Mouse (Mus musculus): ENCODE measurements at regions not wholly inside any gene's neighbourhood (a gene's known extent, or its start where the extent isn't known, plus 50 kb on each side); places are given as distances from the start of the nearest gene placed in this dataset.

DNA sequence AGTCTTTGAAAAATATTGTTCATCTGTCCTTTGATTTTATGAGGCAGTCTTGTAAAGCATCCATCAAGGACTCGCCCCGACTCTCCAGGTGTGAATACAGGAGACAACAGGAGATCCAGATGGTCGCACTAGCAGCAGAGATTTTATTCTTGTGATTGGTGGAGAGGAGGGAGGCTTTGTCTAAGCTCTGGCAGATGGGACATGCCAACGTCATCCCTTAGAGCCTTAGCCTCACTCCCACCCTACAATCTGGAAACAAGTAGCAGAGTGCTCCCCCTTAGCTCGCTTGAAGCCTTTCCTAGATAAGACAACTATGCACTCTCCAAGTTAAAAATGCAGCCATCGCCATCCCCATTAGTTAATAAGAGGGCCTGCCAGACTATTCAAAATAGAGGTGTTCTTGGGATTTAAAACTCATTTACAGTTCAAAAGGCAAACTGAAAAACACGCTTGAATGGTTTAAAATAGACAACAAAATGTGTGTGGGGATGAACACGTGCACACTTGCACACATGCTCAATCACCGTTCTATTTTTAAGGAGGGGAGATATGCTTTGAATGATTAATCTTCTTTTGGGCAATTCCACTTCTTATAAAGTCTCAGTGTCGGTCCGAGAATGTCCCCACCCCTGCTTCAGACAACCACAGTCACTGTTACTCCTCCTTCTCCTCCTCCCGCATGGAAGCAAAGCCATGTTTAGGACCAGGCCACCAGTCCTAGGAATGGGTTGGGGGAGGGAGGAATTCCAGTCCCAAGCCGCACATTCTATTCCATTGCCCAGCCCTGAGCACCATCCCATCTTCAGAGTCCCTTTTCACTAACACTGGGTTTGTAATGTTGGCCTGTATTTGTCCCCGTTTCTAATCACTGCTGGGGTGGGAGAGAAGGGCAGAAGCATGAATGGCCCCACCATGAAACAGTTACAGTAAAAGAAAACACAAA lies 61.5 kb upstream of the Egln3 start:
- H3K4me1 ChIP-seq (ENCODE audit: control insufficient read depth, insufficient read depth, low read length), result no peaks in the 10 kb centered on the region
- no peak overlapping the region for H3K4me3 ChIP-seq (replicated peaks; ENCODE audit: extremely low read depth, low read depth, low read length)
- DNase-seq, result no peak
- WGBS, result 71% methylated on average over 14 of the region's 14 CpGs
- TF ChIP-seq CTCF (IDR thresholded peaks at IDR 0.05; ENCODE audit: insufficient read depth, low read length), result no peak
- no peak for TF ChIP-seq POLR2A (IDR thresholded peaks at IDR 0.05; ENCODE audit: borderline replicate concordance, extremely low read depth, low read depth, low read length)

DNA sequence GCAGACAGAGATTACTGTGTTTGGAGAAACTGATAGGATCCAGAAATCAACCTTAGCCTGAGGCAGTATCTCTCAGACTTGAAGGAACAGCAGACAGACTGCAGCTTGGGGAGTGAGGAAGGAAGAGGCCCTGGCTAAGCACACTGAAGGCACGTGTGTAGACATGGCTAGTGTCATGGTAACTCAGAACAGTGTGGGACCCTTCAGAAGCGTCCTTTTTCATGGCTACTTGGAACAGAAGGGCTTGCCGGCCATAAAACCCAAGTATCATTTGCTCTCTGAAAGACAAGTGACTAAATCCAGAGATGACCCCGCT lies 60.7 kb upstream of the Egln3 start:
- no peaks in the 10 kb centered on the region for H3K4me1 ChIP-seq (ENCODE audit: control insufficient read depth, insufficient read depth, low read length)

DNA sequence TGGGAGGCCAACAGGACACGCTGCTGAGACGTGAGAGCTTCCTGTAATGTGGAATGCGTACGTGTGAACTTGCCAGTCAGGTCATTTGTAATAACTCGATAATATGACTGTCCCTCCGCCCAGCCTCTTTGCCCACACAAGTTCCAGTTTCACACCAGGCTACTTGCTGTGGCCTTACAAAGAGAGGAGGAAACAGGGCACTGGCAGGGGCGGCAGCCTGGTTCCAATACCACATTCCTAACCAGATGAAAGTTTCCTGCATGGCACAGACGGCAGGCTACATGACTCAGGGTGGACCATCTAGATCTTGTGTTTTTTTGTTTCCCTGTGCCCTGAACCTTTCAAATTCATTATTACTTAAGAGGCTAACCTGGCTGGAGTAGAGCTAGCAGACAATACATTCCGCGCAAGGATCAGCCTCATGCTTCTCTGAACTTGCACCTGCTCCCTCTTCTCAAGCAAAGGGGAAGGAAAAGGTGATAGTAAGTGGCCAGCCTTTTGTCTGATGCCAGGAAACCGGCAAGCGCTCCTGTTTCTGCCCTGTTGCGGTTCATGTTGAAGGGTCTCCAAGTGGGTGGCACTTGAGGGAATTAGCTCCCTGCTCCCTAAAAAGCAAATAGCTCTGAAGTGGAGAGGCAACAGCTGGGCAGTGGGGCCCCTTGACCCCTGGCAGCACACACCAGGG lies 60.2 kb upstream of the Egln3 start:
- Histone ChIP-seq H3K4me1 (ENCODE audit: control insufficient read depth, insufficient read depth, low read length) (no peaks in the 10 kb centered on the region), H3K4me3 (replicated peaks; ENCODE audit: extremely low read depth, low read depth, low read length) (no peak overlapping the region)
- no peak for DNase-seq
- 39% methylated on average over 13 of the region's 13 CpGs for WGBS
- no peak for TF ChIP-seq POLR2A (IDR thresholded peaks at IDR 0.05; ENCODE audit: borderline replicate concordance, extremely low read depth, low read depth, low read length)
- TF ChIP-seq CTCF (IDR thresholded peaks at IDR 0.05; ENCODE audit: insufficient read depth, low read length), result no peak

More for the DNA sequence above, 60.7 kb upstream of the Egln3 start:
- TF ChIP-seq POLR2A (IDR thresholded peaks at IDR 0.05; ENCODE audit: borderline replicate concordance, extremely low read depth, low read depth, low read length) (no peak), CTCF (IDR thresholded peaks at IDR 0.05; ENCODE audit: insufficient read depth, low read length) (no peak)
- WGBS, result 59% methylated on average over 4 of the region's 4 CpGs
- no peak overlapping the region for H3K4me3 ChIP-seq (replicated peaks; ENCODE audit: extremely low read depth, low read depth, low read length)
- DNase-seq, result no peak

DNA sequence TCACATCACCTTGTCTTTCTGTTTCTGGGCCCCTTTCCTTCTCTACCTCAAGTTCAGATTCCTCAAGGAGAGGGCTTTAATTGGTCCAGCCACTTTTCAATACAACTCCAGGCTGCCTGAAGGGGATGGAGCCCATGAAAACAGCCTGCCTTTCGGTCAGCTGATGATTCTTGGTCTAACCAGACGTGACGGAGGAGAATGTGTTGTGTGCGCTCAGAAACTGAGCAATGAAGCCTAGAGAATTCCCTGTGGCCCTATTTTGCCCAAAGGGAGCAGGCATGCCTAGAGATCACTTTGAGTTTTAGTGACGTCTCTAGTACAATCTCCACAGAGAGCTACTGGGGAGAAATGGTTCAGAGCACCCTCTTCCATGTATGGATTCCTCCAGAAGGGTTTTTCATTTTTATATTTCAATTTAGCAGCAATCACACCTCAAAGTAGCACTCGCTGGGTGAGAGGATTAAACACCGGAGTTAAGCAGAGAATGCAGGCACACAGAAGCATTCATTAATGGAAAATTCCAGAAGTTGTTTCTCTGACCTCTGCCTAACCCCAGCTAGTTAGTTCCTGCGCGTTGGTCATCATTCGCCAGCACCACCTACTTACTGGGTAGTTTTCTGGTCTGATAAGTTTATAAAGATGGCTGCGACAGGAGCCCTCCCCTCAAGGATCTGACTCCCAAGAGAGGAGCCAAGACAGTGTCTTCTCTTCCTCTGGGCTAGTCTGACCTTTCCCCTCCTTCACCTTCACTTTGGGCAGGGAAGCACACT lies 58.8 kb upstream of the Egln3 start:
- no peaks in the 10 kb centered on the region for H3K4me1 ChIP-seq (ENCODE audit: control insufficient read depth, insufficient read depth, low read length)
- TF ChIP-seq POLR2A (IDR thresholded peaks at IDR 0.05; ENCODE audit: borderline replicate concordance, extremely low read depth, low read depth, low read length) (no peak), CTCF (IDR thresholded peaks at IDR 0.05; ENCODE audit: insufficient read depth, low read length) (no peak)
- 82% methylated on average over 11 of the region's 11 CpGs for WGBS
- DNase-seq, result no peak
- H3K4me3 ChIP-seq (replicated peaks; ENCODE audit: extremely low read depth, low read depth, low read length), result no peak overlapping the region

DNA sequence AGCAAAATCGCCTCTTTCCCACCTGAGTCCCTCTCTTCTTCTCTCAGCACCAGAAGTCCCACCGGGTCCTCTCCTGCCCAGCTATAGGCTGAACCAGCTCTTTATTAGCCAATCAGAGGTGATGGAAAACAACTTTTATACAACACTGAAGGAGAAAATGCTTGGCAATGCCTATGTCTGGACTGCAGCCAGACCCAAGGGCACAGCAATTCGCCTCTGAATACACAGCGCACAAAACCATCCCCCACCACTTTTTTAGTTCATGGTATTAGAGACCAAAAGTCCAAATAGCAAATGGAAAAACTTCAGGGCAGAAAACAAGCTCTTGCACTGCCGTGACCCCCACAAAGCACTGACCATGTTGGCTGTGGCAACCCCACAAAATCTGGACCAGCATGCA lies 57.8 kb upstream of the Egln3 start:
- Histone ChIP-seq H3K4me1 (ENCODE audit: control insufficient read depth, insufficient read depth, low read length) (no peaks in the 10 kb centered on the region), H3K4me3 (replicated peaks; ENCODE audit: extremely low read depth, low read depth, low read length) (no peak overlapping the region)
- DNase-seq, result no peak
- WGBS, result 81% methylated on average over 5 of the region's 5 CpGs
- TF ChIP-seq CTCF (IDR thresholded peaks at IDR 0.05; ENCODE audit: insufficient read depth, low read length) (no peak), POLR2A (IDR thresholded peaks at IDR 0.05; ENCODE audit: borderline replicate concordance, extremely low read depth, low read depth, low read length) (no peak)

DNA sequence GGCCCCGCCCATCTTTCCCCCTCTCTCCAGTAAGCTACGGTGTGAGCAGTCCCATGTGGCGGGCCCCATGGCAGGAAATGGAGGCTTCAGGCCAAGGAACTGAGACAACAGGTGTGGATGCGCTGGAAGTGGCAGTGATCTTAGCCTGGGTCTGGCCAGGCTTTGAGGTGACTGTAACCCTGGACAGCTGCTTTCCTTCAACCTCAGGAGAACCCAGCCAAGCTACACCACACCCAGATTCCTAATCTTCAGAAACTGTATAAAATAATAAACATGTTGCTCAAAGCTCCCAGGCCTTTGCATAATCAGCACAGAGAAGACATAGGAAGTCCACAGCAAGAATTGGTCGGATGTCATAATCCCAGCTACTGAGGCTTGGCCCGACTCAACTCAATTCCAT lies 56.8 kb upstream of the Egln3 start:
- Histone ChIP-seq H3K4me3 (replicated peaks; ENCODE audit: extremely low read depth, low read depth, low read length) (no peak overlapping the region), H3K4me1 (ENCODE audit: control insufficient read depth, insufficient read depth, low read length) (no peaks in the 10 kb centered on the region)
- TF ChIP-seq POLR2A (IDR thresholded peaks at IDR 0.05; ENCODE audit: borderline replicate concordance, extremely low read depth, low read depth, low read length) (no peak), CTCF (IDR thresholded peaks at IDR 0.05; ENCODE audit: insufficient read depth, low read length) (no peak)
- WGBS, result 58% methylated on average over 6 of the region's 6 CpGs
- peak; percentile 7 for DNase-seq

DNA sequence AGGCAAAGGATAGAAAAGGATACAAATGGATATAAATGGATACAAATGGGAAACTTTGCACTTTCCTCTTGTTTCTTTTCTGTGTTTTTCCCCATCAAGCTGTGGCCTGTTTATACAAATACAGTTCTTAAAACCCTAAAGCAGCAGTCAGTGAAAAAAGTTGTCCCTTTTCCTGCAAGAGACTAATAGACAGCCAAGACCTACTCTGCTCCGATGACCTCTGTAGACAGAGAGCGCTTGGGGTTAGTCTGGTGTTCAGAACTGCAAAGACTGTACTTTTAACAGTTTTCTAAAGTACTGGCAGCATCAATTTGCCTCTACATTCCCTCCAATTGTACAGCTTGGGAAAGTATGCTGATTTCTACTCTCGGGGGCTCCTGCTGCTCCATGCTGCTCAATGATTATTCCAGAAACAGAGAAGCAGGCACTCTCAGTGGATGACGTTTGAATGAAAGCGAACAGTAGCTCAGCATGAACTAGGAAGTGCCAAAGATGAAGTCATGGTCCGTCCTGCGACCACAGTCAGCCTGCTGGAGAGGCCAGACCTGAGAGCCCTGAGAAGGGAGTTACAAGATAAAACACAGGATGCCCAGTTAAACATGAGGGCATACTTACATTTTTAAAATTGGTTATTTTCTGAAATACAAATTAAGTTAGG lies 54.2 kb upstream of the Egln3 start:
- DNase-seq, result no peak
- H3K4me3 ChIP-seq (replicated peaks; ENCODE audit: extremely low read depth, low read depth, low read length), result no peak overlapping the region
- 70% methylated on average over 7 of the region's 7 CpGs for WGBS
- TF ChIP-seq POLR2A (IDR thresholded peaks at IDR 0.05; ENCODE audit: borderline replicate concordance, extremely low read depth, low read depth, low read length) (no peak), CTCF (IDR thresholded peaks at IDR 0.05; ENCODE audit: insufficient read depth, low read length) (no peak)
- no peaks in the 10 kb centered on the region for H3K4me1 ChIP-seq (ENCODE audit: control insufficient read depth, insufficient read depth, low read length)

DNA sequence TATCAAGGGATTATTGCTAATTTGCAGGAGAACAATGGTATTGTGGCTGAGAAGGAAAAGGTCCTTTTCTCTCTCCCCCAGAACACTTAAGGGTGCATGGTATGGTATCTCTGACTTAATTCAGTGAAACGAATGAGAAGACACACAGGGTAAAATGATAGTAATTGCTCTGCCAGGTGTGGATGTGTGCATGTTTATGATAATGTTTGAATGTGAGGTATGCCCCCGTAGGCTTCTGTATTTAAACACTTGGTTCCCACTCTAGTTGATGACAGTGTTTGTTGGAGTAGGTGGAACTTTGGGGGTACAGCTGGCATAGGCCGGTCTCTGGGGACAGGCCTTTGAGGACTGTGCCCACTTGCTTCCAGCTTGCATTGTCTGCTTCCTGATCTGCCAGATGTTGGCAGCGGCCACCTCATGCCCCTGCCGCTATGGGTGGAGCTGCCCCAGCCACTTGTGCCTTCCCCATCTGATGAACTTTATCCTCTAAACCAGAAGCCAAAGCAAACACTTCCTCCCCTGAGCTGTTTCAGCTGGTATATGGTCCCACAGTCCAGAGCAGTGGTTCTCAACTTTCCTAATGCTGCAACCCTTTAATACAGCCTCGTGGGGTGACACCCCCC lies 53.0 kb upstream of the Egln3 start:
- WGBS, result 52% methylated on average over 6 of the region's 6 CpGs

More for the DNA sequence above, 53.0 kb upstream of the Egln3 start:
- DNase-seq, result no peak
- no peak for TF ChIP-seq CTCF (IDR thresholded peaks at IDR 0.05; ENCODE audit: insufficient read depth, low read length)
- no peak for TF ChIP-seq POLR2A (IDR thresholded peaks at IDR 0.05; ENCODE audit: borderline replicate concordance, extremely low read depth, low read depth, low read length)
- H3K4me1 ChIP-seq (ENCODE audit: control insufficient read depth, insufficient read depth, low read length), result no peaks in the 10 kb centered on the region
- H3K4me3 ChIP-seq (replicated peaks; ENCODE audit: extremely low read depth, low read depth, low read length), result no peak overlapping the region

Data from lung, adult 2 months (tissue).